Mouse (Mus musculus) thymus, postnatal 14 days (tissue): ENCODE results near the gene Osbpl10.

ENCODE experiments used
- DNase-seq: peaks from one replicate; pipeline ENCODE4 v3.0.0; 2021

Osbpl10 gene

DNA sequence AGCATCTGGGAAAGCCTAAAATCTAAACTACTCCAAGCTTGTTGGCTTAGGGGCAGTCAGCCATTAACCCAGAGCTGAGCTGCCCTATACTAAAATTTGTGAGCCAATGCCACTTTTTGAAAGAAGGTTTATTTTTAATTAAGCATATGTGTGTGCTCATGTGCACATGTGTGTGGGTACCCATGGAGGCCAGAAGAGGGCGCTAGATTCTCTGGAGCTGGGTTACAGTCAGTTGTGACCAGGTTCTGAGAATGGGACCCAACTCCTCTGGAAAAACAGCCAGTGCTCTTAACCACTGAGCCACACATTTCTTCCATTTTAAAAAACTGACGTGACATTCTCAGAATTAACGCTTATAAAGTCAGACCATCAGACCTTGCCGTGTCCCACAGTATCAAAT lies 119.0 kb downstream of the Osbpl10 start:
- no peak for DNase-seq

DNA sequence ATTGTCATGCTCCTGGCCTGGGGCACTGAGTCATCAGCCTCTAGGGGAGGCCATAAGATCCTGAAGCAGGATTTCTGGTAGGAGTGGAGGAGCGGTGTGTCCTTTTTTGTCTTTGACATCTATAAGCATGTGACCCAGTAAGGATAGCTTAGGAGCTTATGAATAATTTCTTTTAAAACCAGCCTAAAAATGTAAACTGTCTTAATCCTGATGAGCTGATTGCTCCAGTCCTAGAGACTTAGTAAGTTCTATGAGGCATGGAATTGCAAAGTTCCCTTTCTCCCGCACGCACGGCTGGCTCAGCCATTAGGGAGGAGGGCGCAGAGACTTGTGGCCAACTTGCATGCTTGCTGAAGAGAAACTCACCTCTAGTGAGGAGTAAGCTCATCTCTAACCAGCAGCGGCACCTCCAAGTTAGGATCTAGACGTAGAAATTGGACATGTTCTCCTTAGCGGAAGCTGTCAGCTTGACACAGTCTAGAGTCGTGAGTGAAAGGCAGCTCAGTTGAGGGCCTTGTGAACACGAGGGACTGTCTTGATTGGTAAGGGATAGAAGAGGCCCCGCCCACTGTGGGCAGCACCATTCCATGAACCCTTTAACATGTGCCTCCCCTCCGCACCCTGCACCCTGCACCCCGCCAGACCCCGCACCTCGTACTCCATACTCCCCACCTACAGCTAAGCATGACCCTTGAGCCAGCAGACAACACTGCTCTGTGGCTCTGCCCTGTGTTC lies 122.0 kb downstream of the Osbpl10 start:
- no peak for DNase-seq

- DNase-seq, result no peak
Observed at GRCm38 (mm10) chr9:115107430-115107829, 129.1 kb downstream of the Osbpl10 start.

GRCm38 (mm10) chr9:115110655-115111054 lies 132.3 kb downstream of the Osbpl10 start:
- DNase-seq, result no peak

- DNase-seq, result no peak
Observed at GRCm38 (mm10) chr9:115117314-115117713, 138.9 kb downstream of the Osbpl10 start.

GRCm38 (mm10) chr9:115120276-115120675 lies 141.9 kb downstream of the Osbpl10 start:
- no peak for DNase-seq

GRCm38 (mm10) chr9:115120678-115121224 lies 142.4 kb downstream of the Osbpl10 start:
- DNase-seq, result no peak

DNA sequence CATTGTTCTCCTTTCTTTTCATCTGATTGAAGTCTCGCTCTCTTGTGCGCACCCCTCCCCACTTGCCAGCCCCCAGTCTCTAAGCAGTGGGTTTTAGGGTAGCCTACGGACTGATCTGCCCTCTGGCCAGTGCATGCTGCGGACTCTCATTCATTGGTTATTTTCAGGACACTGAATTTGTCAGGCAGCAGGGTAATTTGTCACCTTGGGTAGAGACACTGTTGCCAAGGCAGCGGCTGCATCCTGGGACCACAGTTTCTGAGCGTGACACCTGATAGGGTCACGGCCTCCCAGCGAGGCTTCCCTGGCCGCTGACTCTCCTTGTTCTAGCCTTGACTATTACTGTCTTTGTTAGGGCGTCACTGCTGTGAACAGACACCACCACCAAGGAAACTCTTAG lies 149.0 kb downstream of the Osbpl10 start:
- DNase-seq, result no peak

- no peak for DNase-seq
Observed at GRCm38 (mm10) chr9:115133926-115134325, 155.6 kb downstream of the Osbpl10 start.

GRCm38 (mm10) chr9:115134736-115135135 lies 156.4 kb downstream of the Osbpl10 start:
- no peak for DNase-seq

- no peak for DNase-seq
Observed at GRCm38 (mm10) chr9:115135352-115135751, 157.0 kb downstream of the Osbpl10 start.

- no peak for DNase-seq
Observed at GRCm38 (mm10) chr9:115137858-115138257, 159.5 kb downstream of the Osbpl10 start.

GRCm38 (mm10) chr9:115139597-115140332 lies 161.4 kb downstream of the Osbpl10 start:
- DNase-seq, result no peak

GRCm38 (mm10) chr9:115147141-115147540 lies 168.8 kb downstream of the Osbpl10 start:
- no peak for DNase-seq

DNA sequence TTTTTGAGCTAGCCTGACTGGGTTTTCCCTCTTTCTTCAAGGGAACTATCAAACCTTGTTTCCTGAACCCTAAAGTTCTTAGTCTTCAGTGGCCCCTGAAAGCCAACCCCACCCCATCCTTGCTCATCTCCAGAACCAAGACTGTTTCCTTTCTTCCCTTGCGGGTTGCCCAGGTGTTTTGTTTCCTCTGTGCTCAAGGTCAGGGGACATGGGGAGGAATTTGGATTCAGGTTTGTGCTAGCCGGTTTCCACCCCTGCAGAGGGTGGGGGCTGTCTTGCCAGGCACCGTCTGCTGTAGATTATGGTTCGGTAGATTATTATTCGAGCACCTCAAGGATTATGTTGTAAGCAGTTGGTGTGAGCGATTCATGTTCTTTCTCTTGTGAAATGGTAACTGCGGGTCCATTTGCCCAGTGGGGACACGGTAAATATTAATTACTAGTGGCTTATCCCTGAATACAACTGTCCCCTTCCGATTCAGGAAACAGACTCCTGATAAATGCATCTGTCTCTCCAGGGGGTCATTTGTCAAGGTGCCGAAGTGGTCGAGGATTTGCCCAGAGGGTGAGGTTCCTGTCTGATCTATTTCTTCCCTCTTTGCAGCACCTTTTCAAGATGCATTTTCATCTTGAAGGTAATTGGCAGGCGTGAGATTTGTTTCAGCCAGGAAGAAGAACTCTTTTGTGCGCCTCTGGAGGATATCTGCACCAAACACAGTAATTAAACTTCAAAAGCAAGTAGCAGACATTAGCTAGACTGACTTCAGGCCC lies 169.4 kb downstream of the Osbpl10 start:
- no peak for DNase-seq

DNA sequence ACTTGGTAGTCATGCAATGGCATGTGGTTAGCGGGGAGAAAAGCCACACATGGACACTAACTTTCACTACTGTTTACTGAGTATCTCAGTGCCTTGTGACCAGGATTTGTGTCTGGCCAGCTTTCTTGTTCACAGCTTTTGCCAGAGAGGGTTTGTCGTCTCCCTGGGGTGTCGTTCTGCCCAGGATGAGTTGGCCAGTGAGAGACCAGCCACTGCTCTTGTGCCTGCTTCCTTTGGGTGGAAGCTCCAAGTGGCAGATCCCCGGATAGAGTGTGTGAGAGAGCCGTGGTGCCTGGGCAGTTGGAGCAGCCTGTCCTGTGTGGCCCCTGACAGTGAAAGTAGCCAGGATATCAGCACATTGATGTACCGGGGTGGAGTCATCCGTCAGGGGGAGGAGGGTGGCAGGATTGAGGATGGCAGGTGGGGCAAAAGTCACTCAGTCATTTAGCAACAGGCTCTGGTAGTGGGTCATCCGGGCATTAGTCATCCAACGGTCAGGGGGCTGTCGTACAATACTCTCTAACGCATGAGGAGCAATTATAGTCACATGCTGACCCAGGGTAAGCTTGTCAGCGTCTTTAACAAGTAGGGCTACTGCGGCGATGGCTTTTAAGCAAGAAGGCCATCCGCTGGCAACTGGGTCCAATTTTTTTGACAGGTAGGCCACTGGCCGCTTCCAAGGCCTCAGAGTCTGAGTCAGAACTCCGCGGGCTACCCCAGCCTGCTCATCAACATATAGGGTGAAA lies 170.8 kb downstream of the Osbpl10 start:
- no peak for DNase-seq

DNA sequence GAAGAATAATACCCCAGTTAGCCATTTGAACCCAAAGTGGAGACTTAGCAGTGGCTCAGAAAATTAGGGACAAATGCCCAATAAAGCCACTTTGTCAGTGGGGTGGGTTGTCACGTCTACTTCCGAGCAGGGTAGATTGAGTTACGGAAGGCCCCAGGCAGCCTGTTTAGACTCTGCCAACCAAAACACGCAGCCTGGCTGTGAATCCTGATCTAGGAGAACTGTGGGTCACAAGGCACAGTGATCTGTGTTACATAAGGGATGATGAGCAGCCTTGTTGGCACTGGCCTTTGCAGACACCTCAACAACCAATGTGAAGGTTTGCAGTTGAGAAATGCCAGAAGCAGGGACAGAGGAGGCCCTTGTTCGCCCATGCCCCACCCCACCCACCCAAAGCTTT lies 183.2 kb downstream of the Osbpl10 start:
- no peak for DNase-seq

GRCm38 (mm10) chr9:115163031-115163430 lies 184.7 kb downstream of the Osbpl10 start:
- DNase-seq, result peak; percentile 67

DNA sequence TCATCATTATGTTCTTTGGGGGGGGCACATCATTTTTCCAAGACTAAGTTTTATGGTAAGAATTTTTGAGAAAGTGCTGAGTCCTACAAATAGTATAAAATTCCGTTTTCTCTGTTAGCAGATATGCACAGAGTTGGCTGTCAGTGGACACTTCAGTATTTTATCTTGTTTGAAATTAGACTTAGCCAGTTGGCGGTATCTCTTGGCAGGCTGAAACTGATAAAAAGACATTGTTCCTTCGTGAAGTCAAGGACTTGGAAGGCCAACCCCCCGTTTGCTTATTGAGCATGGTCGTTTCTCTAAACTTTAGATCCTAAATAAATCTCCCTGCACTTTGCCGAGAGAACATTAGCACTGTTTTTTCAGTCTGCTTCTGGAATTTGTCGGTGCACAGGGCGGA lies 185.3 kb downstream of the Osbpl10 start:
- DNase-seq, result no peak

DNA sequence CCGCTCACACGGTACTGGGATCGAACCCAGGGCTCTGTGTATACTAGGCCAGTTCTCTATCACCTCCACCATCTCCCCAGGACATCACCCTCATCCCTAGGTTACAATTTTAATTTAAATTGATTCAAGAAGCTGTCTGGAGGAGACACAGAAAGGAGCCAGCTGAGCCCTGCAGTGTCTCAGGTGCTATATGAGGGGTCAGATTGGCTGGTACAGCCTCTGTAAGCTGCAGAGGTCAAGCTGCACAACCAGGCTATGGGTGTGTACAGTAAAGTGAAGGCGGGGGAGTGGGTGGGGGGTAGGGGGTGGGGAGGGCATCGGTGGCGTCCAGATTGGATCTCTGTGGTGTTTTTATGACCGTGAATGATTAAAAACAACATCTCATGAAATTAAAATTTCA lies 186.0 kb downstream of the Osbpl10 start:
- no peak for DNase-seq

GRCm38 (mm10) chr9:115165996-115166395 lies 187.6 kb downstream of the Osbpl10 start:
- DNase-seq, result no peak

- DNase-seq, result no peak
Observed at GRCm38 (mm10) chr9:115169591-115169990, 191.2 kb downstream of the Osbpl10 start.

DNA sequence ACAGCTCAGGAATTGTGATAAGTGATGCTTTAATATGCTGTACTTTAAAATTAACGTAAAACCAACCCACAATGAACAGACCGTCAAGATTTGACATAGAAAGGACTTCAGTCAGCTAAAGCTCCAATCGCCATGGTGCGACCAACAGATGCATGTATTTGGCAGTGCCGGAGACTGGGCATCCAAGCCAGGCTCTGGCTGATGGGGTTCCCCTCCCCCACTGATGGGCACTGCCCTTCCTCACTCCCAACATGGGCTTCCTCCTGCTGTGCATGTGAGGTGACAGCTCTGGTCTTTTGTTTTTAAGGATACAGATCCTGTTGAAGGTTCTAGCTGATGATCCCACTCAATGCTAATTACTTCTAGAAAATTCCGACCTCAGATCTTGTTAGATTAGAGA lies 193.7 kb downstream of the Osbpl10 start:
- no peak for DNase-seq
